Mouse (Mus musculus): ENCODE results near the gene Dnajc11.

- no peak for TF ChIP-seq GATA1 (IDR thresholded peaks at IDR 0.05; ENCODE audit: borderline replicate concordance, low read length)
- TF ChIP-seq FLI1 (IDR thresholded peaks at IDR 0.05; ENCODE audit: low read length), result no peak
These were observed 75.9 kb downstream of the Dnajc11 start for GRCm38 (mm10) chr4:152009076-152010051.

All from megakaryocyte, embryonic 14.5 days (primary cell).